Mouse (Mus musculus) heart, embryonic 14.5 days (tissue): ENCODE results near the gene Rptor. TPM values are rescaled to one million over a fixed set of nuclear protein-coding genes. Genes with fewer than 3 reads are reported as not detected.

ENCODE experiments used
- ATAC-seq: fragments of 200-750 bp; cut with Nextera tagmentation; 2 replicates; pipeline ENCODE4 v1.8.0; 2017; ENCODE audit warnings: low read depth, moderate TSS enrichment; ENCODE audit not compliant: insufficient number of reproducible peaks, insufficient read depth, low FRiP score
- H3K27ac ChIP-seq, 2 experiments: fragments of 200-500 bp in 1 of 2; fragments of 300-500 bp in 1 of 2; sonication (generic) in 1 of 2; replicated peaks in 1 of 2; 2 replicates each; pipeline ENCODE4 v1.5.1; 2012 to 2014; ENCODE audit warnings: low read depth in 2 of 2, low read length in 2 of 2, control low read depth in 1 of 2, mild to moderate bottlenecking in 1 of 2, mixed read lengths in 1 of 2; ENCODE audit not compliant: control insufficient read depth in 1 of 2, insufficient read depth in 1 of 2
- H3K27me3 ChIP-seq: fragments of 300-500 bp; sonication (generic); 2 replicates; pipeline ENCODE4 v1.6.1; 2014; ENCODE audit warnings: mild to moderate bottlenecking, low read length, control low read depth; ENCODE audit not compliant: control insufficient read depth, insufficient read depth
- H3K36me3 ChIP-seq: fragments of 300-500 bp; sonication (generic); 2 replicates; pipeline ENCODE4 v1.6.1; 2014; ENCODE audit warnings: mild to moderate bottlenecking, control low read depth, low read length, mixed read lengths; ENCODE audit not compliant: control insufficient read depth, insufficient read depth
- H3K4me1 ChIP-seq, 2 experiments: fragments of 200-500 bp in 1 of 2; fragments of 300-500 bp in 1 of 2; sonication (generic) in 1 of 2; 2 replicates each; pipeline ENCODE4 v1.6.1; 2012 to 2014; ENCODE audit warnings: low read length in 2 of 2, control low read depth in 1 of 2, mixed read lengths in 1 of 2; ENCODE audit not compliant: control insufficient read depth in 2 of 2, insufficient read depth in 2 of 2
- H3K4me2 ChIP-seq: fragments of 300-500 bp; sonication (generic); 2 replicates; pipeline ENCODE4 v1.6.1; 2014; ENCODE audit warnings: mild to moderate bottlenecking, low read length
- H3K4me3 ChIP-seq, 2 experiments: fragments of 200-500 bp in 1 of 2; fragments of 300-500 bp in 1 of 2; sonication (generic) in 1 of 2; 2 replicates each; pipeline ENCODE4 v1.5.1; 2012 to 2014; ENCODE audit warnings: low read length in 2 of 2, mild to moderate bottlenecking in 2 of 2, control low read depth in 1 of 2, low read depth in 1 of 2, moderate library complexity in 1 of 2; ENCODE audit not compliant: control insufficient read depth in 1 of 2, insufficient read depth in 1 of 2
- H3K9ac ChIP-seq: fragments of 300-500 bp; sonication (generic); 2 replicates; pipeline ENCODE4 v1.6.1; 2014; ENCODE audit warnings: mild to moderate bottlenecking, low read length
- H3K9me3 ChIP-seq: fragments of 300-500 bp; sonication (generic); 2 replicates; pipeline ENCODE4 v1.6.1; 2016; ENCODE audit warnings: low read length, control low read depth; ENCODE audit not compliant: control insufficient read depth
- WGBS: fragments of 180-500 bp; shearing (Covaris S2); extraction: QIAGEN DNeasy Blood & Tissue Kit; methylation state at CpG from one replicate; pipeline ENCODE4 v1.1.7; 2014; 5-methylcytosine and 5-hydroxymethylcytosine counted together
- polyA plus RNA-seq: library from polyadenylated mRNA; unstranded; fragments of >200 nt; fragmentation: Nextera tagmentation; extraction: Ambion mirVana; gene quantifications from 2 replicates; pipeline ENCODE4 v1.2.1, GENCODE M21; 2014

The Rptor gene
- polyA plus RNA-seq, 1 experiment from 2014 or later, result 11.2 TPM

DNA sequence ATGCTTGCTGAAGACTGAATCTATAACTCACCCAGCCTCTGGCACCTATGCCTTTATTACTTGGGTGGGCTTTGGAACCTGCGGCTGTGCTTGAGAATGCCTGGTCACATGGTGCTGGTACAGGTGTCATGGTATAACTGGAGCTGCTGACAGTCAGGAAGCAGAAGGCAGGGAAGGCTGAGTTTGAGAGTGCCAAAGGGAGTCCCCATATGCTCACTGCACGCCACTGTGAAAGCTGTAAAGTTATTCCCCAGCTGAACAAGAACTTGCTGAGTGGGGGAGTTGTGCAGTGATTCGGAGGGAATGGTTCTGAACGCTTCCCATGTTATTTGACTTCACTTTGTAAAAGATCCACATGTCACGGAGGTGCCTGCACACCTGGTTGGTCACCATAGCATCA lies 75.7 kb downstream of the Rptor start:
- Histone ChIP-seq H3K4me1 (peaks cover 15 to 50% of the 10 kb centered on the region in 2 experiments), H3K36me3 (no peaks in the 10 kb centered on the region), H3K4me3 (no peak overlapping the region), H3K9ac (no peak overlapping the region), H3K27ac (no peak overlapping the region), H3K4me2 (no peak overlapping the region), H3K27me3 (no peaks in the 10 kb centered on the region), H3K9me3 (no peaks in the 10 kb centered on the region)
- 88% methylated on average over 5 of the region's 5 CpGs for WGBS
- no peak for ATAC-seq

DNA sequence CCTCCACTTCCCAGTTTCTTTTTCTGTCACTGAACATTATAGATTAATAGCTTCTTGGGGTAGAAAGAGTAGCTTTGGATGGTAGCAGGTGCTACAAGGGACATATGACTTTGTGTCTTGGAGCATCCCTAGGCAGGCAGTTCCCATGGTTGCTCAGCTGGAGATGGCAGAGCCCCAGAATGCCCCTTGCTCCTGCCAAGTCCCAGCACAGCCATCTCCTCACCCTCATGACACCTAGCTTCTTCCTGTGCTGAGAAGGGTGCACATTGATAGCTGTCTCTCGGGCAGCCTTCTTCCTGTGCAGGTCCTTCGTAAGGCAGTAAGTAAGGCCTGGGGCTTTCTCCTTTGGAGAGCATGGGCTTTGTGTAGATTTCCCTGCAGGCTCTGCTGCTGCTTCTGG lies 78.0 kb downstream of the Rptor start:
- Histone ChIP-seq H3K4me2 (no peak overlapping the region), H3K4me1 (peaks cover 34 to 68% of the 10 kb centered on the region in 2 experiments), H3K4me3 (no peak overlapping the region), H3K9me3 (no peaks in the 10 kb centered on the region), H3K27ac (no peak overlapping the region), H3K36me3 (no peaks in the 10 kb centered on the region), H3K27me3 (no peaks in the 10 kb centered on the region), H3K9ac (no peak overlapping the region)
- 64% methylated on average over 2 of the region's 2 CpGs for WGBS
- ATAC-seq, result no peak

DNA sequence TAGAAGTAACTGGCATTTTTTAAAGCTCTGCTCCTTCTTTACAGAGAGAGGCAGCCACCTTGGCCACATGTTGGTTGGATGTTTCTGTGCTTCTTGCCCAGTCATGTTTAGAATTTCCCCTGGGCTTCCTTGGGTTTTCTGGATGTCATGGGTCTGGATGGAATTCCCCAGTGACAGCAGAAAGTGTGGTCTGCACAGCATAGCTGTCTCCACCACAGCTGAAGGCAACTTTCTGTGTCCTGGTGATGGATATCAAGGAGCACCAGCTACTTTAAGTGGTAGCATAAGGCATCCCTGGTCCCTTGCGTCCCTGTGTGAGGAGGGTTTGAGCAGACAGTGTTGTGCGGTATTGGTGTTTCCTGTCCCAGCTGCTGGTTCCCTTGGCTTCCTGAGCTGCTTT lies 79.6 kb downstream of the Rptor start:
- H3K9ac ChIP-seq, result no peak overlapping the region
- no peak for ATAC-seq
- H3K9me3 ChIP-seq, result no peaks in the 10 kb centered on the region
- no peaks in the 10 kb centered on the region for H3K36me3 ChIP-seq
- peaks cover 28 to 60% of the 10 kb centered on the region in 2 experiments for H3K4me1 ChIP-seq
- H3K27me3 ChIP-seq, result no peaks in the 10 kb centered on the region
- H3K4me3 ChIP-seq, result no peak overlapping the region
- WGBS, result 47% methylated on average over 2 of the region's 2 CpGs
- H3K27ac ChIP-seq, result no peak overlapping the region
- H3K4me2 ChIP-seq, result no peak overlapping the region

DNA sequence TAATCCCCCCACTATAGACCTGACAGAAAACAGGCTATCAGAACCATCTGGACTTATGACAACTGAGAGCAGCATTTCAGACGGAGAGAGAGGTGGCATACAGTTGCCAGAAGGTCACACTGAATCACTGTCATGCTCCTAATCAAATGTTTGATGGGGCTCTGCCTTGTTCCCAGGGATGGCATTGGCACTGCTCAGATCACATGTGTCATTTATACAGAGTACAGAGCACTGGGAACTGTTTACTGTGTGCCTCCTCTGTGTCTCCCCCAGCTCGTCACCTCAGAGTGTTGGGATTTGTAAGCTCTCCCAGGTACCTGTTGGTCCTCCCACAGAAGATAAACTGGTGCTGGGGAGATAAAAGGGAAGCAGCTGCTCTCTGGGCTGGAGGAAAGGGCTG lies 81.1 kb downstream of the Rptor start:
- no peak for ATAC-seq
- no peak overlapping the region for H3K9ac ChIP-seq
- H3K27me3 ChIP-seq, result no peaks in the 10 kb centered on the region
- peaks cover 27 to 55% of the 10 kb centered on the region in 2 experiments for H3K4me1 ChIP-seq
- no peak overlapping the region for H3K4me2 ChIP-seq
- WGBS, result 36% methylated on average over 2 of the region's 2 CpGs
- no peaks in the 10 kb centered on the region for H3K36me3 ChIP-seq
- no peak overlapping the region for H3K27ac ChIP-seq
- no peaks in the 10 kb centered on the region for H3K9me3 ChIP-seq
- no peak overlapping the region for H3K4me3 ChIP-seq

DNA sequence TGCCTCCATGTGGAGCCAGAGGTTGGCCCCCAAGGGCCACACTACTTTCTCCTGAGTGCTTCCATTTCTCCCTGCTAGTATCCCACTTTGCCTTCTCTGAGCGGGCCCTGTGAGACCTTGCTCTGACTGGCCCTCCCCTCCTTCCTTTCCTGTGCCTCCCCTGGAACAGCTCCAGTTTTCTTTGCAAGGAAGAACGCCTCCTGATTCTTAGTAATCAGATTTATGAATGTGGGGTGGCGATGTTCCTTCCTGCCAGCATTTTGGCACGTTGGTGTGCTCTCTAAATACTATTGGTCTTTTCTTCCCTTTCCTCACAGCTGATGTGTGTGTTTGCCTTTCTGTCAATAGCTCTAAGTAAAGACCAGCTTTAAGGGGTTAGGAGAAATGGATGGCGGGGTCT lies 82.8 kb downstream of the Rptor start:
- H3K9me3 ChIP-seq, result no peaks in the 10 kb centered on the region
- H3K36me3 ChIP-seq, result no peaks in the 10 kb centered on the region
- no peak overlapping the region for H3K4me2 ChIP-seq
- H3K27me3 ChIP-seq, result no peaks in the 10 kb centered on the region
- peak overlapping the region in 1 of 2 experiments; percentile 35; a peak in 1 of 4 replicates for H3K27ac ChIP-seq
- H3K4me3 ChIP-seq, result no peak overlapping the region
- 0 out of 2 replicates have a peak, but pooled peaks have one; percentile 41 for ATAC-seq
- peaks cover 27 to 55% of the 10 kb centered on the region in 2 experiments for H3K4me1 ChIP-seq
- WGBS, result 30% methylated on average over 5 of the region's 5 CpGs
- H3K9ac ChIP-seq, result peak overlapping the region; percentile 0; the same call in 1 of the 2 replicates

DNA sequence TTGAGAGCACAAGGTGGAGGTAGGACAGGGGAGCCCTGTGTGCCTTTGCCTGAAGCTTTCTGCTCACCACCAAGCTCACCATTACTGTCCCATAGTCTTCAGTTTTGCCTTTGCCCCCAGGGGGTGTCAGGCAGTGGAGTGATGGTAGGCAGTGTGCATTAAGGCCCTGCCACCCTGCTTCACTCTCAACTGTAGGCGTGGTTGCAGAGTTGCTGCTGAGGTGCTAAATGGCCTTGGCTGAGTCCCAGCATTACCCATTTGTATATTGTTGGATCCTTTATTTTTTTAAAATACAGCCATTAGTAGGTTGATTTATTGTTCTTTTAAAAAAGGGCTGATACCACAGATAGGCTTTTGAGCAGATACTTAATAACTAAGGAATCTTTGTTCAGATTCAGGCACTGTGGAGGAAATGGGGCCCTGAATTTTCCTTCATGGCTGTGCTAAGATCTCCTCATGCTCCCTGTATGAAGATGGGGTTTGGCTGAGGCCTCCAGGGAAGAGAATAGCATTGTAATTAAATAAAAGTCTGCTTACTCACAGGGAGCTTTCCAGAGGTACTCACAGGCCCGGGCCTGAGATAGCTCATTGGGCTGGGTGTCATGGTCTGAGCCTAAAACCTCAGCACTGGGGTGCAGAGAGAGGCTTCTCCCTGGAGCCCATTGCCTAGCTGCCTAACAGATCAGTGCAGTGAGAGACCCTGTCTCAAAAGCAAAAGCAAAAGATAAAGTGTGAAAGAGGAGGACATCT lies 83.4 kb downstream of the Rptor start:
- Histone ChIP-seq H3K9ac (no peak overlapping the region), H3K27ac (peak overlapping the region in 1 of 2 experiments; percentile 35; a peak in 1 of 4 replicates), H3K9me3 (no peaks in the 10 kb centered on the region), H3K4me1 (peaks cover 30 to 54% of the 10 kb centered on the region in 2 experiments), H3K36me3 (no peaks in the 10 kb centered on the region), H3K4me3 (no peak overlapping the region), H3K27me3 (no peaks in the 10 kb centered on the region), H3K4me2 (no peak overlapping the region)
- no peak for ATAC-seq
- WGBS, result 74% methylated on average over 2 of the region's 2 CpGs

DNA sequence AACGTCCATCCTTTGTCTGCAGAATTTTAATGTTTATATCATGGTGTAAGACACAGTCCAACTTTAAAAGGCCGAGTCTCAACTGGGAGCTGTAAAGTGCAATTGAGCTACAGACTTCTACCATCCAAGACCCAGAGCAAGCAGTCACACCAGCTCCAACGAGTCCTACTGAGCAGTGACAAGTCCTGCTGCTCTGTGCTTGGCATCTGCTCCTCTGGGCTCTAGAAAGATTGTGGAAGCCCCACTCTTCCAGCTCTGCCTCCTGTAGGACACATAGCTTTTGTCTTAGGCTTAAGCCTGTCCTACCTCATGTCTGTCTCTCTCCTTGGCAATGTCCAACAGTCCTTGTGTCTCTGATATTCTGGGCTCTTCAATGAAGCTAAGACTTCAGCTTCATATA lies 84.6 kb downstream of the Rptor start:
- Histone ChIP-seq H3K27me3 (no peaks in the 10 kb centered on the region), H3K4me1 (peaks cover 27 to 50% of the 10 kb centered on the region in 2 experiments), H3K9me3 (no peaks in the 10 kb centered on the region), H3K4me3 (no peak overlapping the region), H3K9ac (no peak overlapping the region), H3K4me2 (no peak overlapping the region), H3K27ac (no peak overlapping the region), H3K36me3 (no peaks in the 10 kb centered on the region)
- no peak for ATAC-seq
- 78% methylated on average over 3 of the region's 3 CpGs for WGBS

DNA sequence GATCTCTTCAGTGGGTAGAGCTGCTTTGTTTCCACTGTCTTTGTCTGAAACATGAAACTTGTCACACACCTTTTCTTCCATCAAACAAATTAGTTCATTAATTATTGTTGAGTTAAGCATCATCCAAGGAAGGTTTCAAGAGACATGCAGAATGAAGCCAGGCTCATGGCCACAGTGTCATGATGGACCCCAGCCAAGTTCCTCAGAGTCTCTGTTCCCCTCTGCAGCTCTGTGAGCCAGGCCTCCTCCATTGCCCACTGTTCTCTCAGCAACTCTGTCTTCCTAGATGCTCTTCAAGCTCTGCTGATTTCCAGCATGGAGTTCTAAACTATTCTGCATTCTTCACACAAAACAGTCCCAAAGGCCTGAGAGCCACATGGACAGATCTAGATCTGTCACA lies 85.3 kb downstream of the Rptor start:
- Histone ChIP-seq H3K36me3 (no peaks in the 10 kb centered on the region), H3K27me3 (no peaks in the 10 kb centered on the region), H3K27ac (no peak overlapping the region), H3K4me2 (no peak overlapping the region), H3K4me3 (no peak overlapping the region), H3K9me3 (no peaks in the 10 kb centered on the region), H3K4me1 (peaks cover 32 to 51% of the 10 kb centered on the region in 2 experiments), H3K9ac (no peak overlapping the region)
- no peak for ATAC-seq
